Mouse (Mus musculus) midbrain, embryonic 14.5 days (tissue): ENCODE measurements around the gene Nepn. TPM values are rescaled to one million over a fixed set of nuclear protein-coding genes. Genes with fewer than 3 reads are reported as not detected.
A peak's percentile ranks its signal among the peaks of the same experiment; 100 is the strongest.
"Not testable (repeated sequence)": the region's sequence is repeated elsewhere in the genome, so short reads cannot be mapped to it uniquely, and the experiment has no call there.

Experiments used
- ATAC-seq: fragments of 200-750 bp; cut with Nextera tagmentation; 2 replicates; pipeline ENCODE4 v1.8.0; 2017; ENCODE audit warnings: moderate number of reproducible peaks, moderate library complexity; ENCODE audit not compliant: low FRiP score, low TSS enrichment
- DNase-seq: peaks from one replicate; pipeline ENCODE4 v3.0.0-alpha.2; 2015
- H3K27ac ChIP-seq: fragments of 300-500 bp; sonication (generic); replicated peaks from 2 replicates; pipeline ENCODE4 v1.5.1; 2014; ENCODE audit warnings: mild to moderate bottlenecking, low read depth, low read length, moderate library complexity
- H3K27me3 ChIP-seq: fragments of 300-500 bp; sonication (generic); 2 replicates; pipeline ENCODE4 v1.6.1; 2014; ENCODE audit warnings: low read length, control low read depth, mixed read lengths; ENCODE audit not compliant: control insufficient read depth, insufficient read depth
- H3K36me3 ChIP-seq: fragments of 300-500 bp; sonication (generic); 2 replicates; pipeline ENCODE4 v1.6.1; 2014; ENCODE audit warnings: low read length, control low read depth; ENCODE audit not compliant: control insufficient read depth, insufficient read depth
- H3K4me1 ChIP-seq: fragments of 300-500 bp; sonication (generic); 2 replicates; pipeline ENCODE4 v1.6.1; 2014; ENCODE audit warnings: mild to moderate bottlenecking, antibody characterized with exemption, low read length, control low read depth; ENCODE audit not compliant: control insufficient read depth, insufficient read depth
- H3K4me2 ChIP-seq: fragments of 300-500 bp; sonication (generic); 2 replicates; pipeline ENCODE4 v1.6.1; 2014; ENCODE audit warnings: mild to moderate bottlenecking, low read length, moderate library complexity
- H3K4me3 ChIP-seq: fragments of 300-500 bp; sonication (generic); replicated peaks from 2 replicates; pipeline ENCODE4 v1.5.1; 2014; ENCODE audit warnings: low read depth, low read length
- H3K9ac ChIP-seq: fragments of 300-500 bp; sonication (generic); replicated peaks from 2 replicates; pipeline ENCODE4 v1.6.1; 2014; ENCODE audit warnings: mild to moderate bottlenecking, low read length, moderate library complexity
- H3K9me3 ChIP-seq: fragments of 300-500 bp; sonication (generic); 2 replicates; pipeline ENCODE4 v1.6.1; 2016; ENCODE audit warnings: low read length, control low read depth, mixed read lengths; ENCODE audit not compliant: control insufficient read depth
- WGBS: fragments of 180-500 bp; shearing (Covaris S2); extraction: QIAGEN DNeasy Blood & Tissue Kit; methylation state at CpG from one replicate; pipeline ENCODE4 v1.1.7; 2014; 5-methylcytosine and 5-hydroxymethylcytosine counted together
- polyA plus RNA-seq: library from polyadenylated mRNA; unstranded; fragments of >200 nt; fragmentation: Nextera tagmentation; extraction: Ambion mirVana; gene quantifications from 2 replicates; pipeline ENCODE4 v1.2.1, GENCODE M21; 2014

Nepn gene
- not detected in 2 replicates for polyA plus RNA-seq

- Histone ChIP-seq H3K4me3 (no peak within 1 kb of the TSS), H3K27ac (no peak within 1 kb of the TSS), H3K4me2 (no peak within 1 kb of the TSS), H3K27me3 (no peaks in the 10 kb centered on the region), H3K9ac (no peak within 1 kb of the TSS), H3K9me3 (no peaks in the 10 kb centered on the region), H3K36me3 (no peaks in the 10 kb centered on the region), H3K4me1 (no peaks in the 10 kb centered on the region)
- DNase-seq (no peak), ATAC-seq (no peak)
- whole genome bisulfite sequencing = 81% methylated on average over 5 of the region's 5 CpGs
These were observed at the start of gene Nepn for GRCm38 (mm10) chr10:52388922-52389430. Gene Nepn, plus strand, starts transcription at chr10:52388972.

- H3K4me2 ChIP-seq, H3K4me3 ChIP-seq, ATAC-seq, DNase-seq, H3K4me1 ChIP-seq, H3K27ac ChIP-seq, H3K27me3 ChIP-seq, H3K9ac ChIP-seq, H3K9me3 ChIP-seq: not testable (repeated sequence)
- WGBS = 97% methylated on average over 4 of the region's 4 CpGs
- peaks cover 64% of the 10 kb centered on the region for H3K36me3 ChIP-seq
These were observed 45.4 kb upstream of the Nepn start for GRCm38 (mm10) chr10:52343324-52343723.

GRCm38 (mm10) chr10:52353184-52353583, 35.6 kb upstream of the Nepn start:
- no peak for ATAC-seq
- no peak overlapping the region for H3K4me2 ChIP-seq
- 70% methylated on average over 9 of the region's 9 CpGs for WGBS
- DNase-seq = peak; percentile 11
- H3K4me1 ChIP-seq = no peaks in the 10 kb centered on the region
- H3K27me3 ChIP-seq = no peaks in the 10 kb centered on the region
- no peak overlapping the region for H3K9ac ChIP-seq
- H3K4me3 ChIP-seq = no peak overlapping the region
- no peaks in the 10 kb centered on the region for H3K9me3 ChIP-seq
- peaks cover 43% of the 10 kb centered on the region for H3K36me3 ChIP-seq
- H3K27ac ChIP-seq = no peak overlapping the region

- no peaks in the 10 kb centered on the region for H3K27me3 ChIP-seq
- no peak within 1 kb of the TSS for H3K9ac ChIP-seq
- no peak for ATAC-seq
- DNase-seq = no peak
- no peak within 1 kb of the TSS for H3K4me3 ChIP-seq
- H3K4me2 ChIP-seq = no peak within 1 kb of the TSS
- H3K9me3 ChIP-seq = no peaks in the 10 kb centered on the region
- H3K36me3 ChIP-seq = peaks cover 12% of the 10 kb centered on the region
- H3K27ac ChIP-seq = no peak within 1 kb of the TSS
- H3K4me1 ChIP-seq = no peaks in the 10 kb centered on the region
- WGBS = 89% methylated on average over 2 of the region's 2 CpGs
These were observed 30.3 kb upstream of the Nepn start, which contains the start of gene Gm26741 for GRCm38 (mm10) chr10:52358467-52358866. Gene Gm26741, plus strand, starts transcription at chr10:52358767.

- Histone ChIP-seq H3K9me3 (no peaks in the 10 kb centered on the region), H3K4me3 (no peak overlapping the region), H3K9ac (no peak overlapping the region), H3K4me2 (no peak overlapping the region), H3K4me1 (no peaks in the 10 kb centered on the region), H3K36me3 (peaks cover 9% of the 10 kb centered on the region; the same call in 1 of the 2 replicates), H3K27me3 (no peaks in the 10 kb centered on the region), H3K27ac (no peak overlapping the region)
- no peak for ATAC-seq
- over 99% methylated on average over 4 of the region's 4 CpGs for WGBS
- DNase-seq = no peak
These were observed 28.5 kb upstream of the Nepn start for GRCm38 (mm10) chr10:52360241-52360735.

- ATAC-seq (no peak), DNase-seq (no peak)
- Histone ChIP-seq H3K4me1 (no peaks in the 10 kb centered on the region), H3K36me3 (peaks cover 5% of the 10 kb centered on the region; the same call in 1 of the 2 replicates), H3K27me3 (no peaks in the 10 kb centered on the region), H3K9me3 (no peaks in the 10 kb centered on the region), H3K4me2 (no peak overlapping the region), H3K9ac (no peak overlapping the region), H3K27ac (no peak overlapping the region), H3K4me3 (no peak overlapping the region)
- WGBS = 91% methylated on average over 9 of the region's 9 CpGs
These were observed 27.7 kb upstream of the Nepn start for GRCm38 (mm10) chr10:52360862-52361609.

- no peak for DNase-seq
- WGBS = 95% methylated on average over 4 of the region's 4 CpGs
These were observed 20.4 kb upstream of the Nepn start for GRCm38 (mm10) chr10:52368376-52368775.

GRCm38 (mm10) chr10:52373834-52374233, 14.9 kb upstream of the Nepn start:
- Histone ChIP-seq H3K4me2 (no peak overlapping the region), H3K27me3 (no peaks in the 10 kb centered on the region), H3K27ac (no peak overlapping the region), H3K4me1 (peaks cover 5% of the 10 kb centered on the region), H3K9me3 (no peaks in the 10 kb centered on the region), H3K9ac (no peak overlapping the region), H3K36me3 (no peaks in the 10 kb centered on the region), H3K4me3 (no peak overlapping the region)
- 85% methylated on average over 4 of the region's 4 CpGs for WGBS
- no peak for ATAC-seq
- DNase-seq = no peak

More at GRCm38 (mm10) chr10:52368376-52368775, 20.4 kb upstream of the Nepn start:
- ATAC-seq = no peak
- Histone ChIP-seq H3K36me3 (no peaks in the 10 kb centered on the region), H3K4me3 (no peak overlapping the region), H3K9ac (no peak overlapping the region), H3K4me1 (no peaks in the 10 kb centered on the region), H3K27me3 (no peaks in the 10 kb centered on the region), H3K4me2 (no peak overlapping the region), H3K9me3 (no peaks in the 10 kb centered on the region), H3K27ac (no peak overlapping the region)

- Histone ChIP-seq H3K4me2 (no peak overlapping the region), H3K27me3 (no peaks in the 10 kb centered on the region), H3K9me3 (no peaks in the 10 kb centered on the region), H3K36me3 (no peaks in the 10 kb centered on the region), H3K4me1 (peaks cover 12% of the 10 kb centered on the region), H3K9ac (no peak overlapping the region), H3K27ac (no peak overlapping the region), H3K4me3 (no peak overlapping the region)
- no peak for DNase-seq
- ATAC-seq = no peak
These were observed 14.1 kb upstream of the Nepn start for GRCm38 (mm10) chr10:52374651-52375050.
